Mouse (Mus musculus): ENCODE measurements at regions not wholly inside any gene's neighbourhood (a gene's known extent, or its start where the extent isn't known, plus 50 kb on each side); places are given as distances from the start of the nearest gene placed in this dataset.

DNA sequence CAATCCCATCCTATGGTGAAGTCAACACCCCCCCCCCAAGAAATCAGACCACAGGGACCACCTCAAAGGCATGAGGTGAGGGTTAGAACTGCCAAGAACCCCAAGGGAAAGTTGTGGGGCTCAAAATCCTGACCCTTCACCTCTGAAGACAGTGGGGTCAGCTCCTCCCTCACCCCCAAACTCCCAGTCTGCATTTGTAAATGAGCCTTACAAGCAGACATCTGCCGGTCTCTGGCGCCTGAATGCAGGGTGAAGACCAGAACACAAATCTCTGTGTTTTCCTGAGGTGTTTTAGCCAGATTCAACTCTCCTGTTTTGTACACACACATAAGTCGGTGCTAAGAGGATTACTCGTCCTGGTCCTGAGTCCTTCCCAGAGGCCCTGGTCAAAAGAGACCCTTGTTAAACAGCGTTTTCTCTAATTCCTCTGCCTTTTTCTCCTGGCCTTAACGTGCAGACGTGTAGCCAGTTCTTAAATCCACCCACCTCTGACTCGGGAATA, 61.9 kb downstream of the Cpn2 start:
- TF ChIP-seq POLR2A (IDR thresholded peaks at IDR 0.05; ENCODE audit: borderline replicate concordance, insufficient read depth, low read length) (no peak), CTCF (IDR thresholded peaks at IDR 0.05; ENCODE audit: borderline replicate concordance, insufficient read depth, low read depth, low read length) (no peak)
